Mouse (Mus musculus) heart, postnatal 14 days (tissue): Measurements from ENCODE around the gene Rapgef4. TPM values are rescaled to one million over a fixed set of nuclear protein-coding genes. Genes with fewer than 3 reads are reported as not detected.

Source experiments
- DNase-seq, 2 experiments: peaks; one replicate each; pipeline ENCODE4 v3.0.0; 2021 to 2022
- intact Hi-C: fragments of 180-260 bp; cut with DNase I; formaldehyde crosslinking; loops from one replicate; pipeline ENCODE4 v1.15.1; 2025
- total RNA-seq, 2 experiments: library from RNA; stranded (reverse); gene quantifications; 2 replicates each; pipeline ENCODE4 v1.2.3; 2021

Rapgef4 gene
- total RNA-seq, 2 experiments from 2014 or later = 18.9 to 19.3 TPM

DNA sequence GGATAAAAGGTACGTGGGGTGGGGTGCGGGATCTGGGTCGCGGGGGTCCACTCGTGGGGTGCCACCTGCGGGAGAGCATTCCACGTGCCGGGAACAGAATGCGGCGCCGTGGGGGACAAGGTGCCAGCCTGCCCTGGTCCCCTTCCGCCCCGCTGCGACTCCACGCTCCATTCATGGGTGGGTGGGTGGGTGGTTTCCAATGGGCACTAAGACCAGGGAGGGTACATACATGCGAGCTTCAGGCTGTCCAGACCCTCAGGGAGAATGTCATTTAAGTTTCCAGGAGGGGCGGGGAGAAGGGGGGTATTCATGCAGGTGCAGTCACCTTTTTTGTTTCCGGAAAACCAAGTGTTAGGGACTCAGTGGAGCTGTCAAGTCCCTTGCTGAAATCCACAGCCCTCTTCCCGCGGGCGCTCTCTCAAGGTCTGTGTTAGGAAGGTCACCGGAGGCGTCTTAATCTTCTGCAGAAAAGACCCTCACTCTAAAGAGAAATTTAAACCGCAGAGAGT, 357 bp downstream of the Rapgef4 start:
- DNase-seq = no peak

GRCm38 (mm10) chr2:71981896-71982295, 856 bp downstream of the Rapgef4 start:
- no peak for DNase-seq
- intact Hi-C loops = no loop called here

More for the DNA sequence above, 357 bp downstream of the Rapgef4 start:
- intact Hi-C loops = no loop called here

DNA sequence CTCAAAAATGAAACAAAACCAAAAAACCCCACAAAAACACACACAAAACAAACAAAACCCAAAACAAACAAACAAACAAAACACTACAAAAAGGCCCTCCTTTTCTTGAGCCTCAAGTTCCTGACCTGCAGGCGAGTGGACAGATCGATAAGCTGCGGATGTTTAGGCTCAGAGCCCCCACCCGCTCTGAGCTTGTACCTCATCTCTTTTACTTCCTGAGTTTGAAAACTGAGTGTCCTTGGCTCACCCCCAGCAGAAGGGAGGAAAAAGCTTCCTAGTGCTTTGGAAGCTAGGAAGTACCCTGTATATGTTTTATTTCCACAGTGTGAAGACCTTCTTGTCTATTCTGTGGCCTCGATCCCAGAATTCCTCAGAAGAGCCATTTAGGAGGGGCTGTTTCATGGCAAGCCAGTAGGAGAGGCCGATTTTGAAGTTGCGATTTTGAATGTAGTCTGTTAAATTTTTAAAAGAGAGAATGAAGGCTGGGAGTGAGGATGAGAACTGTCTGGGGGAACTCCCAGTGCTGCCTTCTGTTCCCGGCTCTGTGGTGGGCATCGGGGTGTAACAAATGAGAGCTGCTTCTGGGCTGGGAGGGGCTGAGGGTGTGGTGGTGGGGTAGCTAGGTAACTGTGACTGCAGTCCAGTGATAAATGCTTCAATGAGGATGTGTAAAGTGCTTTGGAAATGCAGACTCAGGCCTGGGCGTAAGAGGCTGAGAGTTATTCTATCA, 2.0 kb downstream of the Rapgef4 start:
- intact Hi-C loops = no loop called here
- DNase-seq = no peak

- intact Hi-C loops = no loop called here
- no peak for DNase-seq
Observed at GRCm38 (mm10) chr2:71985730-71986129, 4.7 kb downstream of the Rapgef4 start.

DNA sequence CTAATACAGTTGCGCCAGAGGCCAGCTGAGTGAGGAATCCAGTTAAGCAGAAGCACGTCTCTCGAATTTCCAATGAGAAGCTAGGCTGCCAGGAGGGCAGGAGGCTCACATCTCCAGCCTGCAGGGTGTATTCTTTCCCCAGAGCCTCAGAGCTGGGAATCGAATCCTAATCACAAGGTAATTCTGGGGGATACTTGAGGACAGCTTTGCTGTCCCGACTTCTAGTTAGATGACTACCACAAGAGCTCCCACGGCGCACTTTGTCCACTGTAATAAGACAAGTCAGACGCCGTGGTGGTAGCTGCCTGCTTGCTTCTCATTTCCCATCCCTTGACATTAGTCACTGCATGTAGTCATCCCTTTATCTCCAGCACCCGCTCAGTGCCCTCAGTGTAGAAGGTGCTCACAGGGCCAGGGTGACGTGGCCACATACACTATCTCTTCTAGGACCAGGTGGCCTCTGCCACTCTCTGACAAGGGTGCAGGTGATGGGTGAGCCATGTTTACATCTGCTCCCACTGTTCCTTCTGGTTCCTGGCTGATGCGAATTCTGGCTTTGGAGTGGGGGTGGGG, 5.3 kb downstream of the Rapgef4 start:
- intact Hi-C loops = no loop called here
- DNase-seq = no peak

- peak in 1 of 2 experiments; percentile 21 for DNase-seq
- intact Hi-C loops = no loop called here
Observed at GRCm38 (mm10) chr2:71988572-71988971, 7.5 kb downstream of the Rapgef4 start.

DNA sequence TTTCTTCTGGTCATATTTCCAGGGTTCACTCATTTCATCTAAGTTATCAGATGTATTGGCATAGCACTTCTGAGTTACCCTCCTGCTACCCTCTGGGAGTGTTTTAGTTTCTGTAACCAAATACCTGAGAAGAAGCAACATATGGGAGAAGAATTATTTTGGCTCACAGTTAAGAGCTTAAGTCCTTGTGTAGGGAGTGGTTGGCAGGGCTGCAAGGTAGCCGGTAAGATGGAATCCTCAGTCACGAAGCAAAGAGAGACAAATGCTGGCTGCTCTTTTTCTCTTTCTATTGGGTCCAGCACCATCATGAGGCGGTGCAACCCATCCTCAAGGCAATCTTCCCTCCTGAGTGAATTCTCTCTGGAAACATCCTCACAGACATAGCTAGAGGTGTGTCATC, 11.1 kb downstream of the Rapgef4 start:
- intact Hi-C loops = no loop called here
- DNase-seq = no peak

- intact Hi-C loops = no loop called here
- no peak for DNase-seq
Observed at GRCm38 (mm10) chr2:71993729-71994423, 12.8 kb downstream of the Rapgef4 start.

DNA sequence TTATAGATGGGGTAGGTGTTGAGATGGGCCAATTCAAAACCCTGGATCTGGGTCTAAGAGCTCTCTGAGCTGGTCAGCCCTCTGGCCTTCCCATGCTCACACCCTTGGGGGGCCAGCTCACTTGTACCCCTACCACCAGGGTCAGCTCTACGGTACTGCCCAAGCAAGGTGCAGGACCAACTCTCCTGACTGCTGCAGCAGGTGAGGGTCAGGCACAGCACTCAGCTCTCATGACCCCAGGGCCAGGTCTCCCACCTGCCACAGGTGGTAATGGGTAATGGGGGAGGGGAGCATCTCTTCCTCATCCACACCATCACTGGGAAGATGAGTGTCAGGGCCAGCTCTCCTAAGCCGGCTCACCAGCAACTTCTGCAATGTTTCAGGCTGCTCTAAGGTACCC, 17.5 kb downstream of the Rapgef4 start:
- no peak for DNase-seq
- intact Hi-C loops = no loop called here

DNA sequence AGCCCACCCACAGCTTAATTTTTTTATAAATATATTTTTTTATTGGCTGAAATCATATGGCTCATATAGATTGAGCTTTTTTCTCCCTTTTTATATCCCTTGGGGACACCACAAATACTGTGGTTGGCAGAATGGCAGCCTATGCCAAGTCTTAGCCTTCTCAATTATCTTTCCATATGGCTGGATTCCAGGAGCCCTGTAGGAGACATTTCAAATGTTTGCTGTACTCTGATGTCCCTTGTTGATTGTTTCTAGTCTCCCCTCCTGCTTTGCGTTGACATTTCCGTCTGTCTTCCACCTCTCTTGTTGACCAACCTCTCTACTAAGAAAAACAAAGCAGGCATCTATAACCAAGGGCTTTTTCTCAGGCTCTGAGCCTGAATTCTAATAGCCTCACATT, 19.1 kb downstream of the Rapgef4 start:
- DNase-seq = no peak
- intact Hi-C loops = no loop called here

DNA sequence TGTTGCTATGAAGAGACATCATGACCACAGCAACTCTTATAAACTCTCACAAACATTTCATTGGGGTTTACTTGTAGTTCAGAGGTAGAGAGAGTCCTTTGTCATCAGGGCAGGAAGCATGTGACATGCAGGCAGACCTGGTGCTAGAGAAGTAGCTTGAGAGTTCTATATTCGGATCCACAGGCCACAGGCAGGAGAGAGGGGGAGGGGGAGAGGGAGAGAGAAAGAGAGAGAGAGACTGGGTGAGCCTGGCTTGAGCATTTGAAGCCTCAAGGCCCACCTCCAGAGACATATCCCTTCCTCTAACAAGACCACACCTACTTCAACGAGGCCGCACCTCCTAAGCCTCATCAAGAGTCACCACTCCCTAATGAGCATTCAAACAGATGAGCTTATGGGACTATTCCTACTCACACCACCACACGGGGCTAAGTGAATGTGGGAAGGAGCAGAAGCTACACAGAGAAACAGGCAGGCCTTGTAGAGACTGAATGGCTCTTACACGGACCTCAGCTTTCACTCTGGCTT, 21.9 kb downstream of the Rapgef4 start:
- intact Hi-C loops = no loop called here
- no peak for DNase-seq

GRCm38 (mm10) chr2:72003756-72004525, 22.9 kb downstream of the Rapgef4 start:
- no peak for DNase-seq
- intact Hi-C loops = no loop called here

GRCm38 (mm10) chr2:72005051-72005450, 24.0 kb downstream of the Rapgef4 start:
- no peak for DNase-seq
- intact Hi-C loops = no loop called here

DNA sequence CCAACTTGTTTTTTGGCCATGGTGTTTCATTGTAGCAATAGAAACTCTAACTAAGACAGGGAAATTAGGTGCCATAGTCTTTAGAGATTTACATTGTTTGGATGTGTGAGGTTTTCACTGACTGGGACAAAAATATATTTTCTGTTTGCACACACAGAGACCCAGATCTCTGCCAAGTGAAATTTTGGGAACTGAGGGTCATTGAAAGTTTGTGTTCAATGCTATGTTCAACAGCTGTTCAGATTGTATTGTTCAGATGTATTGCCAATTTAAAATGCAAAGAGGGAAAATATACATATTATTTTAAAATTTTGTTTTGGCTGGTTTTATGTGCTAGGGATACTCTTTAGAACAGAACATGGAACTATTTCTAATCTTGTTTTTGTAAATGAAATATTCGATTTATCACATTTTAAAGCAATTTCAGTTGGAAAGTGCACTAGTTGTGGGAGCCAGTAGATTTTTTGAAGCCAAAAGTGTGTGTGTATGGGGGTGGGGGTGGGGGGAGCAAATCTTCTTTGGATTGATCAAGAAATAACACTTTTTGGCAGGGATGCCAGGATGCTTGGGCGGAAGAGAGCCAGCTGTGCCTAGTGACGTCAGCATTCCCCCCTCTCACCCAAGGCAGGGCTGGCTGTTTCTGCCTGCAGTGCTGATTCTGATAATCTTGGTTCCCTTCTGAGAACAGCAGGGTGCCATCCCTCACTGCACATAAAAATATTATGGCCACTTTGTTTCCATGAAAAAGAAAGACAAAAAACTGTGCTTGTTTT, 28.6 kb downstream of the Rapgef4 start:
- DNase-seq = peak; percentile 21 to 45
- intact Hi-C loops = no loop called here

- intact Hi-C loops = no loop called here
- DNase-seq = no peak
Observed at GRCm38 (mm10) chr2:72015366-72015765, 34.3 kb downstream of the Rapgef4 start.

DNA sequence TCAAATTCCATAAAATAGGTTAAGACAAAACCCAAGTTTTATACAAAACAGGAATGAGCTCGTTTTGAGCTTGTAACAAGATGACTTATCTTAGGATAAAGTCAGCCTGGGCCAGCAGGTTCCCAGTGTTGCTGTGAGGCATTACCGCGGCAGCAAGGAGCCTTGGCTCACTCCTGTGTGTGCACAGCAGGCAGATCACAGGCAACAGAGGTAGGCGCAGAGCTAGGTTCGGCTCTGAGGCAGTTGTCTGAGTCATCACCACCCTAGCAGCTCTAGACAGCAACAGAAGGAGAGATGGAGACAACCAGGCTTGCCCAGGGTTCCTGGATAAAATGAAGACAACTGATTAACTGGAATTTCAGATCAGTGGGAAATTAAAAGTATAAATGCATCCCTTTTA, 35.0 kb downstream of the Rapgef4 start:
- no peak for DNase-seq
- intact Hi-C loops = no loop called here

DNA sequence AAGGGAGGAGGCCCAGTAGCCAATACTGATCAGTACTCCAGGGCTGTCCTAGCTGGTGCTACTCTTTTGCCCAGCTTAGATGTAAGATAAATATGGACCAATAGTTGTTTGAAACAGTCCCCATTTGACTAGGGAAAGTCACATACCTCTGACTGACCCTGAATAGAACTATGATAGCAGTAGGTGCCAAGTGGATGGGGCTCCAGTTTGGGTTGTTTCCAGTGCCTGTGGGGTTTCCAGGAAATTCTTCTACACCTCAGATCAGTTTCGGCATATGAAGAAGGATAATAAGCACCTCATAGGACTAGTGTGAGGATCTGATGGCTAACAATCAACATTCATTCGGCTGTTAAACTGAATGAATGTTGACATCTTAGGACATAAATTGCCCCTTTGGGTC, 36.1 kb downstream of the Rapgef4 start:
- intact Hi-C loops = no loop called here
- DNase-seq = no peak

DNA sequence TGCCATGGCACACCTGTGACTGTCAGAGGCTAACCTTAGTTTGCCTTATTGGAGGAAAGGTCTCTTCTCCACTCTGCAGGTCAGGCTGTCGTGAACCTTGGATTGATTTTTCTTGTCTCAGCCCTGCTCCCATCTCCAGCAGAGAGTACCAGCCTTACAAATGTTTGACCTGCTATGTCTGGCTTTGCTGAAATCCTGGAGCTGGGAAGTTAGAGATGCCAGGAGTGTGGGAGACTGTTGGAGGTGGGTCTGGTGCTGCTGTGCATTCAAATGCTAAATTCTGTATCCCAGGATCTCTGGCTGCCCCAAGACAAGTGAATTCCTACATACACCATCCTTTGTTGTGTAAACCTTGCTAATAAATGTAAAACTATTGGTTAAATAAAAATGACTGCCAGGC, 37.7 kb downstream of the Rapgef4 start:
- intact Hi-C loops = no loop called here
- DNase-seq = no peak

GRCm38 (mm10) chr2:72020755-72021154, 39.7 kb downstream of the Rapgef4 start:
- intact Hi-C loops = no loop called here
- DNase-seq = no peak

- intact Hi-C loops = no loop called here
- no peak for DNase-seq
Observed at GRCm38 (mm10) chr2:72021440-72021839, 40.4 kb downstream of the Rapgef4 start.
